Mouse (Mus musculus): ENCODE data around the gene Rc3h2. TPM values are rescaled to one million over a fixed set of nuclear protein-coding genes. Genes with fewer than 3 reads are reported as not detected.
A peak's percentile ranks its signal among the peaks of the same experiment; 100 is the strongest.

The Rc3h2 gene
- total RNA-seq, 2 experiments from 2014 or later = 36.0 to 46.3 TPM

GRCm38 (mm10) chr2:37395539-37395938 lies 27.2 kb downstream of the Rc3h2 start:
- Histone ChIP-seq H3K4me3 (no peak overlapping the region), H3K27ac (no peak overlapping the region)
- TF ChIP-seq CTCF (IDR thresholded peaks at IDR 0.05) = peak; percentile 37
- intact Hi-C loops (cut with DNase I) = no loop called here
- no peak for DNase-seq

DNA sequence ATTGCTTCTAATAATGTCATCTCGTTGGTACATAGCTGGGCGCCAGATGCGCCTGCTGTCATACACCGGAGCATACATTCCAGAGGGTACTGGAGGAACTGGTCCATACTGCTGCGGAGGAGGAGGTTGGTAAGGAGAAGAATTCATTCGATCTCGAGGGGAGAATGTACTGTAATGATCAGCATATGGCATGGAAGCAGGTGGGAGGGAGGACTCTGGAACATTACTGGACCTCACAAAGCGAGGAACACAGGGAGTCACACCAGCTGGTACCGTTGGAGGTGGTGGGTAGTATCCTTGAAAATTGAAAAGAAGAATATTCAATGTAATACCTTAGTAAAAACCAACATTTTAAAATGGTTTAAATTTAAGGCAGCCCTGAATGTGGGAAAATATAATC lies 39.8 kb downstream of the Rc3h2 start:
- DNase-seq = no peak
- intact Hi-C loops (cut with DNase I) = loop anchor here (10.0 kb wide), 1 partner anchor 1632 kb away; no protein-coding TSS in a partner anchor
- H3K4me3 ChIP-seq = no peak overlapping the region
- H3K27ac ChIP-seq = no peak overlapping the region
- TF ChIP-seq CTCF (IDR thresholded peaks at IDR 0.05) = no peak

- H3K27ac ChIP-seq = no peak overlapping the region
- intact Hi-C loops (cut with DNase I) = loop anchor here (1.0 to 10.0 kb wide), 2 partner anchors 105 to 1635 kb away; no protein-coding TSS in a partner anchor
- no peak overlapping the region for H3K4me3 ChIP-seq
- peak; percentile 73 for TF ChIP-seq CTCF (IDR thresholded peaks at IDR 0.05)
- peak; percentile 42 for DNase-seq
Observed at GRCm38 (mm10) chr2:37380189-37380588, 42.5 kb downstream of the Rc3h2 start.

GRCm38 (mm10) chr2:37376018-37376417 lies 46.7 kb downstream of the Rc3h2 start:
- no peak overlapping the region for H3K27ac ChIP-seq
- no peak overlapping the region for H3K4me3 ChIP-seq
- no peak for DNase-seq
- intact Hi-C loops (cut with DNase I) = loop anchor here (10.0 kb wide), 1 partner anchor 399 kb away; the partner anchor contains the start of gene Crb2
- no peak for TF ChIP-seq CTCF (IDR thresholded peaks at IDR 0.05)

- Histone ChIP-seq H3K4me3 (no peak overlapping the region), H3K27ac (no peak overlapping the region)
- no peak for TF ChIP-seq CTCF (IDR thresholded peaks at IDR 0.05)
- intact Hi-C loops (cut with DNase I) = loop anchor here (10.0 kb wide), 1 partner anchor 404 kb away; the partner anchor contains the start of gene Crb2
- no peak for DNase-seq
Observed at GRCm38 (mm10) chr2:37370651-37371050, 52.1 kb downstream of the Rc3h2 start.

- Histone ChIP-seq H3K27ac (peak overlapping the region; percentile 97), H3K4me3 (no peak overlapping the region; the same call in 1 of the 2 replicates)
- intact Hi-C loops (cut with DNase I) = no loop called here
- peak; percentile 16 for DNase-seq
- TF ChIP-seq CTCF (IDR thresholded peaks at IDR 0.05) = no peak
Observed at GRCm38 (mm10) chr2:37359908-37360307, 62.8 kb downstream of the Rc3h2 start.

GRCm38 (mm10) chr2:37358633-37359540 lies 63.8 kb downstream of the Rc3h2 start, which contains the start of gene Pdcl:
Gene Pdcl (minus strand): TSS chr2:37359332.
- Histone ChIP-seq H3K27ac (peak within 1 kb of the TSS; percentile 97), H3K4me3 (peak within 1 kb of the TSS; percentile 91)
- DNase-seq = peak; percentile 93
- no peak for TF ChIP-seq CTCF (IDR thresholded peaks at IDR 0.05)
- intact Hi-C loops (cut with DNase I) = no loop called here

DNA sequence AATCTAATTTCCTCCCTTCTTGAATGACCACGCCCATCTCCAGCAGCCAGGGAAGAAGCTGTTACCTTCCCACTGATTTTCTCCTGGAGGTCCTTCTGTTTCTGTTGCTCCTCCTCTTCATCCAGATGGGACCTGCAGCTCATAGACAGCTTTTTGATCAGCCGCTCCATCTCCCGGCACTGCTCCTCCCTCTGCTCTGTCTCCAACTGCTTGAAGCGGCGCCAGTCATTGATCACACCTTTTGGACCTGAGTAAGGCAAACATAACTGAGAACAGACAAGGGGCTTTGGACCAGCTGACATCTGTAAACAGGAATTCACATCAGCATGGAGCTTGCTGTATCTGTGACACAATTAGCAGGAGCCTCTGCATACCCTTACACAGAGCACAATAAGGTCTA lies 67.1 kb downstream of the Rc3h2 start:
- Histone ChIP-seq H3K4me3 (no peak overlapping the region), H3K27ac (no peak overlapping the region)
- intact Hi-C loops (cut with DNase I) = no loop called here
- no peak for TF ChIP-seq CTCF (IDR thresholded peaks at IDR 0.05)
- DNase-seq = no peak

DNA sequence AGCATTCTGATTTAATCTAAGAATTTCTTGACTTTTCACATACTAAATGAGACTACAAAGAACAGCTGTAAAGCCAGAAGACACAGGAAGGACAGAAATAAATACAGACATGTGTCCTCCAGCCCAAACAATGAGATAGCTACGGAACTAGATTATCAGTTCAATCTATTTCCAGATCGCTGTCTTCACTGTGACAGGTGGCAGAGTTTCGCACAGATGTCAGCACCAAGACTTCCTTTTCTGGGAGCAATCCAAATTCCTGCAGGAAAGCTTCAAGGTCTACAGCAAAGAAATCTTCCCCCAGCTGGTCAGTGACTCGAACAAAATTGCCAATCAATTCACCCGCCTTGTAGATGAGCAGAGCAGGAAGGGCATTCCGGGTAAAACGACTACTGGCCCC lies 71.0 kb downstream of the Rc3h2 start:
- H3K27ac ChIP-seq = no peak overlapping the region
- DNase-seq = no peak
- no peak overlapping the region for H3K4me3 ChIP-seq
- no peak for TF ChIP-seq CTCF (IDR thresholded peaks at IDR 0.05)
- intact Hi-C loops (cut with DNase I) = no loop called here

GRCm38 (mm10) chr2:37338497-37339187 lies 84.1 kb downstream of the Rc3h2 start:
- intact Hi-C loops (cut with DNase I) = no loop called here
- TF ChIP-seq CTCF (IDR thresholded peaks at IDR 0.05) = peak; percentile 77
- H3K27ac ChIP-seq = no peak overlapping the region
- DNase-seq = peak; percentile 38
- no peak overlapping the region for H3K4me3 ChIP-seq

GRCm38 (mm10) chr2:37333321-37333720 lies 89.4 kb downstream of the Rc3h2 start:
- no peak overlapping the region for H3K27ac ChIP-seq
- DNase-seq = no peak
- H3K4me3 ChIP-seq = no peak overlapping the region
- TF ChIP-seq CTCF (IDR thresholded peaks at IDR 0.05) = no peak
- intact Hi-C loops (cut with DNase I) = no loop called here

GRCm38 (mm10) chr2:37326215-37326614 lies 96.5 kb downstream of the Rc3h2 start, which contains the start of gene Olfr368:
Gene Olfr368 (plus strand): TSS chr2:37326515.
- no peak within 1 kb of the TSS for H3K4me3 ChIP-seq
- DNase-seq = no peak
- no peak within 1 kb of the TSS for H3K27ac ChIP-seq
- TF ChIP-seq CTCF (IDR thresholded peaks at IDR 0.05) = no peak
- intact Hi-C loops (cut with DNase I) = no loop called here

Other genes with a start within 250 kb of the Rc3h2 start
- under 1 TPM in 1 of 2 experiments, not detected in 1; 0.06 TPM for gene Olfr365, start 234.7 kb downstream of the Rc3h2 start, total RNA-seq (2021)
- gene Olfr366, start 211.3 kb downstream of the Rc3h2 start, total RNA-seq (2021) = not detected
- gene Olfr368, start 96.4 kb downstream of the Rc3h2 start, total RNA-seq (2021) = not detected
- gene Pdcl, start 63.6 kb downstream of the Rc3h2 start, total RNA-seq (2021) = 10 to 100 TPM in 1 of 2 experiments, 1 to 10 TPM in 1; 10.0 to 16.0 TPM
- gene Zbtb26, start 20.2 kb upstream of the Rc3h2 start, total RNA-seq (2021) = 1 to 10 TPM; 4.6 to 5.7 TPM
- 1 to 10 TPM; 3.4 to 4.0 TPM for gene Zbtb6, start 20.3 kb upstream of the Rc3h2 start, total RNA-seq (2021)
- 10 to 100 TPM; 33.9 to 34.5 TPM for gene Rabgap1, start 20.4 kb upstream of the Rc3h2 start, total RNA-seq (2021)
- gene Gpr21, start 93.4 kb upstream of the Rc3h2 start, total RNA-seq (2021) = under 1 TPM; 0.50 to 0.71 TPM

Measured in gastrocnemius, adult 2 months (tissue).